Mouse (Mus musculus) embryo, embryonic 11.5 days (tissue): ENCODE measurements around the gene Btbd35f11.
"Not testable (repeated sequence)": the region's sequence is repeated elsewhere in the genome, so short reads cannot be mapped to it uniquely, and the experiment has no call there.

Experiments
- DNase-seq: peaks from one replicate; pipeline ENCODE4 v3.0.0-alpha.2; 2012; ENCODE audit warnings: low read depth, low spot score

The Btbd35f11 gene

DNA sequence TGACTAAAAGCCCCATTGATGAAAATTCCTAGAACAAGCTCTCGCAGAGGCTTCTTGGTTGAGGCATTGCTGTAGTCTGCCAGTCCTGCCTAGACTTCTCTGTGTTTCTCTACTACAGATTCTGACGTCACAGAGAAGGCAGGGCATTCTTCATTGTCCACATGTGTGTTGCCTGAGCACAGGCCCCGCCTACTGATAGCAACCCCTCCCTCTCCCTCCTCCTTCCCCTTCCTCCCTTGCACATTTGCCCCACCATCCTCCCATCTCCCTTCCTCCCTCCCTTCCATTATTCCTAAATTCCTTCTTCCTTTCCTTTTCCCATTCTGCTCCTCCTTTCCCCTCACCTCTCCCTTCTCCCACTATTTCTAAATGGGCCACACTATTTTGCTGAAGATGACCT, at the start of gene Btbd35f11:
TSS of gene Btbd35f11 (minus strand) at position 101 of the 400 bp plus-strand sequence.
- not testable (repeated sequence) for DNase-seq

DNA sequence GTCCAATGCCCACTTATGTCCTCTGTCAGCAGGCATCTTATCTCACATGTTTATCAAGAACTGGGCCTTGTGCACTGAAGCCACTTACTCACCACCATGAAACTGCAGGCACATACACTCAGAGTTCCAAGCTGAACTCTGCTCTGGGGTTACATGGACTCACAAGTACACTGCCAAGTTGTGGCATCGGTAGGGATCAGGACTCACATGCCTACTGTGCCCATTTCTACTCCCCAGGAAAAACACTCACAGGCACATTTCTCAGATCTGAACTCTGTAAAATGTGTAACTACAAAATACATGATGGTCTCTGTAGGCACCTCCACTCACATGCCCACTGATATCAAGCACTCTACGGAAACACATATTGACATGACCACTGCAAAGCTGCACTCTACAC, 33.5 kb downstream of the Btbd35f11 start:
- not testable (repeated sequence) for DNase-seq
